Mouse (Mus musculus): ENCODE results near the gene Dapk3. TPM values are rescaled to one million over a fixed set of nuclear protein-coding genes. Genes with fewer than 3 reads are reported as not detected.

The Dapk3 gene
- polyA plus RNA-seq, 1 experiment from 2014 or later, result 58.8 TPM

- Histone ChIP-seq H3K9me3 (ENCODE audit: control insufficient read depth, low read length) (no peaks in the 10 kb centered on the region), H3K36me3 (ENCODE audit: control insufficient read depth, insufficient read depth, low read length) (no peaks in the 10 kb centered on the region; the same call in 1 of the 2 replicates), H3K27me3 (replicated peaks; ENCODE audit: control insufficient read depth, insufficient read depth, low read length) (peaks cover 32% of the 10 kb centered on the region), H3K9ac (ENCODE audit: low read length) (peak overlapping the region; percentile 64), H3K27ac (ENCODE audit: low read depth) (no peak overlapping the region), H3K4me1 (replicated peaks; ENCODE audit: control insufficient read depth, insufficient read depth, low read length) (peaks cover 11% of the 10 kb centered on the region), H3K4me3 (ENCODE audit: low read depth, low read length) (peak overlapping the region; percentile 69), H3K4me2 (ENCODE audit: low read length) (peak overlapping the region; percentile 57)
- ATAC-seq (replicated peaks; ENCODE audit: low FRiP score, low TSS enrichment, low read depth), result peak; percentile 79
- WGBS, result under 1% methylated on average over 25 of the region's 28 CpGs
- no peak for DNase-seq (ENCODE audit: low spot score)
Observed at GRCm38 (mm10) chr10:81233226-81233585, 50.4 kb downstream of the Dapk3 start.

GRCm38 (mm10) chr10:81234206-81234605, 51.4 kb downstream of the Dapk3 start:
- H3K4me3 ChIP-seq (ENCODE audit: low read depth, low read length), result no peak overlapping the region
- WGBS, result 83% methylated on average over 6 of the region's 6 CpGs
- H3K9ac ChIP-seq (ENCODE audit: low read length), result no peak overlapping the region
- H3K4me1 ChIP-seq (replicated peaks; ENCODE audit: control insufficient read depth, insufficient read depth, low read length), result peaks cover 11% of the 10 kb centered on the region
- ATAC-seq (replicated peaks; ENCODE audit: low FRiP score, low TSS enrichment, low read depth), result no peak
- H3K4me2 ChIP-seq (ENCODE audit: low read length), result no peak overlapping the region
- no peak overlapping the region for H3K27ac ChIP-seq (ENCODE audit: low read depth)
- no peaks in the 10 kb centered on the region; the same call in 1 of the 2 replicates for H3K36me3 ChIP-seq (ENCODE audit: control insufficient read depth, insufficient read depth, low read length)
- H3K27me3 ChIP-seq (replicated peaks; ENCODE audit: control insufficient read depth, insufficient read depth, low read length), result peaks cover 28% of the 10 kb centered on the region
- DNase-seq (ENCODE audit: low spot score), result no peak
- H3K9me3 ChIP-seq (ENCODE audit: control insufficient read depth, low read length), result no peaks in the 10 kb centered on the region

GRCm38 (mm10) chr10:81236471-81237268, 53.9 kb downstream of the Dapk3 start:
- Histone ChIP-seq H3K9me3 (ENCODE audit: control insufficient read depth, low read length) (no peaks in the 10 kb centered on the region), H3K4me1 (replicated peaks; ENCODE audit: control insufficient read depth, insufficient read depth, low read length) (peaks cover 9% of the 10 kb centered on the region), H3K4me2 (ENCODE audit: low read length) (no peak overlapping the region), H3K27me3 (replicated peaks; ENCODE audit: control insufficient read depth, insufficient read depth, low read length) (peaks cover 24% of the 10 kb centered on the region), H3K4me3 (ENCODE audit: low read depth, low read length) (no peak overlapping the region), H3K36me3 (ENCODE audit: control insufficient read depth, insufficient read depth, low read length) (no peaks in the 10 kb centered on the region; the same call in 1 of the 2 replicates), H3K9ac (ENCODE audit: low read length) (no peak overlapping the region), H3K27ac (ENCODE audit: low read depth) (no peak overlapping the region)
- 84% methylated on average over 12 of the region's 12 CpGs for WGBS
- ATAC-seq (replicated peaks; ENCODE audit: low FRiP score, low TSS enrichment, low read depth) (no peak), DNase-seq (ENCODE audit: low spot score) (no peak)

DNA sequence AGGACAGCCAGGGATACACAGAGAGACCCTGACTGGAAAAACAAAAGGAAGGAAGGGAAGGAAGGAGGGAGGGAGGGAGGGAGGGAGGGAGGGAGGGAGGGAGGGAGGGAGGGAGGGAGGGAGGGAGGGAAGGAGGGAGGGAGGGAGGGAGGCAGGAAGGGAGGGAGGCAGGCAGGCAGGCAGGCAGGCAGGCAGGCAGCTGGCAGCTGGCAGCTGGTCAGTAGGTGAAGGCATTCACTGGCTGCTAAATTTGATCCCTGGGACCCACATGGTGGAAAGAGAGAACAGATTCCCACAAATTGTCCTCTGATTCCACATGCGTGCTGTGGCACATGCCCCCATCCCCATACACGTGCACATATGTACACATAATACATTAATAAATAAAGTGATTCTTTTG, 55.8 kb downstream of the Dapk3 start:
- Histone ChIP-seq H3K36me3 (ENCODE audit: control insufficient read depth, insufficient read depth, low read length) (no peaks in the 10 kb centered on the region; the same call in 1 of the 2 replicates), H3K4me1 (replicated peaks; ENCODE audit: control insufficient read depth, insufficient read depth, low read length) (peaks cover 4% of the 10 kb centered on the region), H3K27ac (ENCODE audit: low read depth) (no peak overlapping the region), H3K9me3 (ENCODE audit: control insufficient read depth, low read length) (no peaks in the 10 kb centered on the region), H3K9ac (ENCODE audit: low read length) (no peak overlapping the region), H3K4me2 (ENCODE audit: low read length) (no peak overlapping the region), H3K27me3 (replicated peaks; ENCODE audit: control insufficient read depth, insufficient read depth, low read length) (peaks cover 24% of the 10 kb centered on the region), H3K4me3 (ENCODE audit: low read depth, low read length) (no peak overlapping the region)
- WGBS, result 52% methylated on average over 2 of the region's 2 CpGs
- DNase-seq (ENCODE audit: low spot score) (no peak), ATAC-seq (replicated peaks; ENCODE audit: low FRiP score, low TSS enrichment, low read depth) (no peak)

DNA sequence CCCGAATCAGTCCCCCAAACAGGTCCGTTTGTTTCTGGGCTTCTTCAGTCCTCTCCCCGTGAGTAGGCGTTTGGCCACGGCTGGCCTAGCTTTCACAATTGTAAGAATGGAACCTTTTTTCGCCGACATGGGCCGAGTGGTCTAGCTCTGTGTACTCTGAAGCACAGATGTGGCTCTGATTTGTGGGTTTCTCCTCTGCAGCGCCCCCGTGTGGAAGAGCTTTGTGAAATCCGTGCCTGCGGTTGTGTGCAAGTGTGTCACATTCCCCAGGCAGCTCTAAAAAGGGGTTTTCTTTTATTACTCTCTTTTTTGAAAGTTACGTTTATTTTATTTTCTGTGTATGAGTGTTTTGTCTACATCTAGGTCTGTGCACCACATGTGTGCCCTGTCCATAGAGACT, 58.1 kb downstream of the Dapk3 start:
- no peak overlapping the region for H3K4me2 ChIP-seq (ENCODE audit: low read length)
- no peaks in the 10 kb centered on the region; the same call in 1 of the 2 replicates for H3K4me1 ChIP-seq (replicated peaks; ENCODE audit: control insufficient read depth, insufficient read depth, low read length)
- peaks cover 24% of the 10 kb centered on the region for H3K27me3 ChIP-seq (replicated peaks; ENCODE audit: control insufficient read depth, insufficient read depth, low read length)
- no peak overlapping the region for H3K27ac ChIP-seq (ENCODE audit: low read depth)
- DNase-seq (ENCODE audit: low spot score) (peak; percentile 84), ATAC-seq (replicated peaks; ENCODE audit: low FRiP score, low TSS enrichment, low read depth) (no peak)
- 26% methylated on average over 13 of the region's 13 CpGs for WGBS
- no peaks in the 10 kb centered on the region for H3K9me3 ChIP-seq (ENCODE audit: control insufficient read depth, low read length)
- no peak overlapping the region for H3K4me3 ChIP-seq (ENCODE audit: low read depth, low read length)
- no peak overlapping the region for H3K9ac ChIP-seq (ENCODE audit: low read length)
- no peaks in the 10 kb centered on the region; the same call in 1 of the 2 replicates for H3K36me3 ChIP-seq (ENCODE audit: control insufficient read depth, insufficient read depth, low read length)

- no peaks in the 10 kb centered on the region for H3K9me3 ChIP-seq (ENCODE audit: control insufficient read depth, low read length)
- H3K27ac ChIP-seq (ENCODE audit: low read depth), result no peak overlapping the region
- DNase-seq (ENCODE audit: low spot score) (no peak), ATAC-seq (replicated peaks; ENCODE audit: low FRiP score, low TSS enrichment, low read depth) (no peak)
- no peak overlapping the region for H3K9ac ChIP-seq (ENCODE audit: low read length)
- no peaks in the 10 kb centered on the region; the same call in 1 of the 2 replicates for H3K4me1 ChIP-seq (replicated peaks; ENCODE audit: control insufficient read depth, insufficient read depth, low read length)
- 89% methylated on average over 16 of the region's 16 CpGs for WGBS
- H3K4me3 ChIP-seq (ENCODE audit: low read depth, low read length), result no peak overlapping the region
- no peaks in the 10 kb centered on the region; the same call in 1 of the 2 replicates for H3K36me3 ChIP-seq (ENCODE audit: control insufficient read depth, insufficient read depth, low read length)
- no peak overlapping the region for H3K4me2 ChIP-seq (ENCODE audit: low read length)
- peaks cover 24% of the 10 kb centered on the region for H3K27me3 ChIP-seq (replicated peaks; ENCODE audit: control insufficient read depth, insufficient read depth, low read length)
Observed at GRCm38 (mm10) chr10:81242021-81242420, 59.2 kb downstream of the Dapk3 start.

Other genes starting within 250 kb of the Dapk3 start
- gene Gng7, start 168.1 kb upstream of the Dapk3 start, polyA plus RNA-seq (2014; fragmentation: Nextera tagmentation; extraction: Ambion mirVana), result 4.7 and 4.8 TPM in 2 replicates
- gene Diras1, start 157.3 kb upstream of the Dapk3 start, polyA plus RNA-seq (2014; fragmentation: Nextera tagmentation; extraction: Ambion mirVana), result 0.65 and 1.0 TPM in 2 replicates
- gene Slc39a3, start 145.6 kb upstream of the Dapk3 start, polyA plus RNA-seq (2014; fragmentation: Nextera tagmentation; extraction: Ambion mirVana), result 13.1 and 13.7 TPM in 2 replicates
- gene Sgta, start 122.8 kb upstream of the Dapk3 start, polyA plus RNA-seq (2014; fragmentation: Nextera tagmentation; extraction: Ambion mirVana), result 171 and 181 TPM in 2 replicates
- 53.2 and 54.1 TPM in 2 replicates for gene Thop1, start 113.0 kb upstream of the Dapk3 start, polyA plus RNA-seq (2014; fragmentation: Nextera tagmentation; extraction: Ambion mirVana)
- 0.65 and 1.0 TPM in 2 replicates for gene Creb3l3, start 84.1 kb upstream of the Dapk3 start, polyA plus RNA-seq (2014; fragmentation: Nextera tagmentation; extraction: Ambion mirVana)
- 174 and 185 TPM in 2 replicates for gene Map2k2, start 77.1 kb upstream of the Dapk3 start, polyA plus RNA-seq (2014; fragmentation: Nextera tagmentation; extraction: Ambion mirVana)
- gene Zbtb7a, start 47.8 kb upstream of the Dapk3 start, polyA plus RNA-seq (2014; fragmentation: Nextera tagmentation; extraction: Ambion mirVana), result 23.2 and 28.7 TPM in 2 replicates
- 40.8 and 43.3 TPM in 2 replicates for gene Pias4, start 15.1 kb upstream of the Dapk3 start, polyA plus RNA-seq (2014; fragmentation: Nextera tagmentation; extraction: Ambion mirVana)
- gene Eef2, start 6.4 kb upstream of the Dapk3 start, polyA plus RNA-seq (2014; fragmentation: Nextera tagmentation; extraction: Ambion mirVana), result 484 and 490 TPM in 2 replicates
- gene 4930442H23Rik, start 844 bp downstream of the Dapk3 start, polyA plus RNA-seq (2014; fragmentation: Nextera tagmentation; extraction: Ambion mirVana), result not detected in 2 replicates
- 0.22 TPM in 2 replicates for gene Nmrk2, start 19.0 kb downstream of the Dapk3 start, polyA plus RNA-seq (2014; fragmentation: Nextera tagmentation; extraction: Ambion mirVana)
- 2.2 and 2.8 TPM in 2 replicates for gene Atcay, start 47.8 kb downstream of the Dapk3 start, polyA plus RNA-seq (2014; fragmentation: Nextera tagmentation; extraction: Ambion mirVana)
- gene Zfr2, start 50.1 kb downstream of the Dapk3 start, polyA plus RNA-seq (2014; fragmentation: Nextera tagmentation; extraction: Ambion mirVana), result 6.9 and 8.1 TPM in 2 replicates
- 2.5 and 4.1 TPM in 2 replicates for gene Matk, start 69.9 kb downstream of the Dapk3 start, polyA plus RNA-seq (2014; fragmentation: Nextera tagmentation; extraction: Ambion mirVana)
- gene Mrpl54, start 83.9 kb downstream of the Dapk3 start, polyA plus RNA-seq (2014; fragmentation: Nextera tagmentation; extraction: Ambion mirVana), result 253 and 260 TPM in 2 replicates
- 51.0 and 51.7 TPM in 2 replicates for gene Apba3, start 84.0 kb downstream of the Dapk3 start, polyA plus RNA-seq (2014; fragmentation: Nextera tagmentation; extraction: Ambion mirVana)
- 35.1 and 44.4 TPM in 2 replicates for gene Tjp3, start 108.6 kb downstream of the Dapk3 start, polyA plus RNA-seq (2014; fragmentation: Nextera tagmentation; extraction: Ambion mirVana)
- 57.3 and 57.5 TPM in 2 replicates for gene Pip5k1c, start 110.0 kb downstream of the Dapk3 start, polyA plus RNA-seq (2014; fragmentation: Nextera tagmentation; extraction: Ambion mirVana)
- gene Cactin, start 138.1 kb downstream of the Dapk3 start, polyA plus RNA-seq (2014; fragmentation: Nextera tagmentation; extraction: Ambion mirVana), result 26.0 and 27.7 TPM in 2 replicates
- gene Tbxa2r, start 145.7 kb downstream of the Dapk3 start, polyA plus RNA-seq (2014; fragmentation: Nextera tagmentation; extraction: Ambion mirVana), result 22.3 and 23.6 TPM in 2 replicates
- 0.07 and 0.11 TPM in 2 replicates for gene Gipc3, start 160.3 kb downstream of the Dapk3 start, polyA plus RNA-seq (2014; fragmentation: Nextera tagmentation; extraction: Ambion mirVana)
- gene Hmg20b, start 167.5 kb downstream of the Dapk3 start, polyA plus RNA-seq (2014; fragmentation: Nextera tagmentation; extraction: Ambion mirVana), result 85.0 and 86.8 TPM in 2 replicates
- 4.8 and 6.9 TPM in 2 replicates for gene Mfsd12, start 174.5 kb downstream of the Dapk3 start, polyA plus RNA-seq (2014; fragmentation: Nextera tagmentation; extraction: Ambion mirVana)
- gene 4930404N11Rik, start 182.8 kb downstream of the Dapk3 start, polyA plus RNA-seq (2014; fragmentation: Nextera tagmentation; extraction: Ambion mirVana), result 0.58 and 0.59 TPM in 2 replicates
- 93.3 and 93.9 TPM in 2 replicates for gene Fzr1, start 195.5 kb downstream of the Dapk3 start, polyA plus RNA-seq (2014; fragmentation: Nextera tagmentation; extraction: Ambion mirVana)
- gene Dohh, start 201.4 kb downstream of the Dapk3 start, polyA plus RNA-seq (2014; fragmentation: Nextera tagmentation; extraction: Ambion mirVana), result 70.7 and 70.8 TPM in 2 replicates
- gene Gm48551, start 201.5 kb downstream of the Dapk3 start, polyA plus RNA-seq (2014; fragmentation: Nextera tagmentation; extraction: Ambion mirVana), result 2.4 and 4.2 TPM in 2 replicates
- gene Gm48552, start 206.0 kb downstream of the Dapk3 start, polyA plus RNA-seq (2014; fragmentation: Nextera tagmentation; extraction: Ambion mirVana), result 0.37 and 0.44 TPM in 2 replicates
- gene Smim24, start 210.0 kb downstream of the Dapk3 start, polyA plus RNA-seq (2014; fragmentation: Nextera tagmentation; extraction: Ambion mirVana), result 99.8 and 125 TPM in 2 replicates

Measured in intestine, embryonic 14.5 days (tissue).